Mouse (Mus musculus): ENCODE data around the gene Ethe1. TPM values are rescaled to one million over a fixed set of nuclear protein-coding genes. Genes with fewer than 3 reads are reported as not detected.

Ethe1 gene
- polyA plus RNA-seq, 1 experiment from 2014 or later: 21.9 TPM

DNA sequence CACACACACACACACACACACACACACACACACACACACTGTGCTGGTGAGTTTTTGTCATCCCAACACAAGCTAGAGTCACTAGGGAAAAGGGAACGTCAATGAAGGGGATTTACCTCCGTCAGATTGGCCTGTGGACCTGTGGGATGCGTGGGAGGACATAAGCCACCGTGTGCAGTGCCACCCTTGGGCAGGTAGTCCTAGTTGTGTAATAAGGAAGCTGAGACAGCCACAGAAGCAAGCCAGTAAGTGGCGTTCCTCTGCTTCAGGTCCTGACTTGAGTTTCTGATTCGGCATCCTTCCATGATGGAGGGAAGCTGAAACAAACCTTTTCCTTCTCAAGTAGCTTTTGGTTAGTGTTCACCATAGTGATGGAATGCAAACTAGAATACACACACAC is 57.1 kb downstream of the Ethe1 start:
- WGBS: 92% methylated on average over 6 of the region's 6 CpGs
- H3K4me2 ChIP-seq: no peak overlapping the region

DNA sequence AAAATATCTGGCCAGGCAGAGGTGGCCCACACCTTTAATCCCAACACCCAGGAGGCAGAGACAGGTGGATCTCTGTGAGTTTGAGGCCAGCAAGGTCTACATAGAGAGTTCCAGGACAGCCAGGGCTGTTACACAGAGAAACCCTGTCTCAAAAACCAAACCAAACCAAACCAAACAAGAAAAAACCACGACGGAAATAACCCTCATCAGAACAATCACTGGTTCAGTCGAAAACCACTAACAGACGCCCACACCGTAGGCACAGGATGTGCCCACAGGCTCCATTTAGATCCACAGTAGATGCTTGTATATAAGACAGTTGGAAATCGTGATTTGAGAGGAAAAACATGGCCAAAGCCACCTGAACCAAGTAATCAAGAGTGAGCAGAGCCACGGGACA is 57.7 kb downstream of the Ethe1 start:
- ATAC-seq (ENCODE audit: low read depth): no peak
- Histone ChIP-seq H3K27me3 (peaks cover 29% of the 10 kb centered on the region), H3K9me3 (no peaks in the 10 kb centered on the region), H3K4me2 (no peak overlapping the region), H3K4me1 (replicated peaks) (no peaks in the 10 kb centered on the region), H3K9ac (no peak overlapping the region), H3K27ac (replicated peaks) (no peak overlapping the region), H3K4me3 (no peak overlapping the region), H3K36me3 (no peaks in the 10 kb centered on the region)
- 76% methylated on average over 7 of the region's 7 CpGs for whole genome bisulfite sequencing

More for the DNA sequence above, 57.1 kb downstream of the Ethe1 start:
- Histone ChIP-seq H3K27ac (replicated peaks) (no peak overlapping the region), H3K36me3 (no peaks in the 10 kb centered on the region), H3K9ac (no peak overlapping the region), H3K4me3 (no peak overlapping the region), H3K27me3 (peaks cover 34% of the 10 kb centered on the region), H3K4me1 (replicated peaks) (no peaks in the 10 kb centered on the region), H3K9me3 (no peaks in the 10 kb centered on the region)
- no peak for ATAC-seq (ENCODE audit: low read depth)

DNA sequence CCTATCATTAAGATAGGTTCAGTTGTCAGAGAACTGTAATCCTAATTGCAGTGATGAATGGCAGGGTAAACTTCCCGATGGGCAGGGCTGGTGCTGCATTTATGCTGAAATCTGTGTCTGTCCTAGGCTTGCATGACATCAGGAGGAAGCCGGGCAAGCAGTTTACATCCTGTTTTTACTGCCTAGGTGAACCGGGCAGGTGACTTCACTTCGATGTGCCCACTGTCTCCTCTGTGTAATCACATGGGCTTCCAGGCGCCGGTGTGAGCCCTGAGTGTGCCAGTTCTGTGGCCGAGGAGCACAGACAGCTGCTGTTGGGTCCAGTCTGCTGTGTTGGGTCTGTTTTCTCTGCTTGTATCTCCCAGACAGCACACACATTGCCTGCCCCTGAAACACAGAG is 59.1 kb downstream of the Ethe1 start:
- ATAC-seq (ENCODE audit: low read depth): no peak
- Histone ChIP-seq H3K36me3 (no peaks in the 10 kb centered on the region), H3K4me2 (no peak overlapping the region), H3K27ac (replicated peaks) (no peak overlapping the region), H3K4me3 (no peak overlapping the region), H3K27me3 (peaks cover 16% of the 10 kb centered on the region), H3K4me1 (replicated peaks) (no peaks in the 10 kb centered on the region), H3K9ac (no peak overlapping the region), H3K9me3 (no peaks in the 10 kb centered on the region)
- WGBS: 82% methylated on average over 7 of the region's 7 CpGs

DNA sequence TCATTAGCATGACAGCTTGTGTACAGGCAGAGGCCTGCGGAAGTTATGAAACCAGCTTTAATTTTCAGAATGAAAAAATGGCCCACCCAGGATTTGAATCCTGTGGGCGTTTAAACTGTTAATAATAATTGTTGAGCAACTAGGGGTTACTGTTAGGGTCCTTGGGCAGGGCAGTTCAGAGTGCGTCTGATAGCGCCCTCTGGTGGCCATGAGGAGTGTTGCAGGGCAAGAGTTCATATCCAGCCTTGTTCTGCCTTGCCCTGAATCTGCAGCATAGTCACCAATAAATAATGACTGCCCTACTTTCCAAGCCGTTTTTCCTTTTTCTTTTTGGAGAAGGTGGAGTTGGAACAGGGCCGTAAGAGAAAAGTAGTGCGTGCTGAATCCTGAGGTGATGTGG is 66.3 kb downstream of the Ethe1 start:
- no peak overlapping the region for H3K4me2 ChIP-seq
- WGBS: 25% methylated on average over 7 of the region's 7 CpGs
- H3K9ac ChIP-seq: no peak overlapping the region
- H3K36me3 ChIP-seq: no peaks in the 10 kb centered on the region
- H3K4me3 ChIP-seq: no peak overlapping the region
- H3K4me1 ChIP-seq (replicated peaks): no peaks in the 10 kb centered on the region
- H3K9me3 ChIP-seq: no peaks in the 10 kb centered on the region
- no peak for ATAC-seq (ENCODE audit: low read depth)
- H3K27ac ChIP-seq (replicated peaks): no peak overlapping the region
- H3K27me3 ChIP-seq: no peaks in the 10 kb centered on the region

Other genes starting within 250 kb of the Ethe1 start
- gene Lypd5, start 238.3 kb upstream of the Ethe1 start, polyA plus RNA-seq (2015; fragmentation: Nextera tagmentation; extraction: Ambion mirVana): not detected in 2 replicates
- 2.1 and 2.2 TPM in 2 replicates for gene Kcnn4, start 217.3 kb upstream of the Ethe1 start, polyA plus RNA-seq (2015; fragmentation: Nextera tagmentation; extraction: Ambion mirVana)
- 36.2 and 37.7 TPM in 2 replicates for gene Smg9, start 187.9 kb upstream of the Ethe1 start, polyA plus RNA-seq (2015; fragmentation: Nextera tagmentation; extraction: Ambion mirVana)
- not detected in 2 replicates for gene Irgc1, start 135.2 kb upstream of the Ethe1 start, polyA plus RNA-seq (2015; fragmentation: Nextera tagmentation; extraction: Ambion mirVana)
- gene Plaur, start 125.1 kb upstream of the Ethe1 start, polyA plus RNA-seq (2015; fragmentation: Nextera tagmentation; extraction: Ambion mirVana): 1.3 and 2.2 TPM in 2 replicates
- gene Cadm4, start 105.5 kb upstream of the Ethe1 start, polyA plus RNA-seq (2015; fragmentation: Nextera tagmentation; extraction: Ambion mirVana): 56.3 and 71.3 TPM in 2 replicates
- 243 and 251 TPM in 2 replicates for gene Zfp428, start 80.5 kb upstream of the Ethe1 start, polyA plus RNA-seq (2015; fragmentation: Nextera tagmentation; extraction: Ambion mirVana)
- gene AC161166.1, start 75.1 kb upstream of the Ethe1 start, polyA plus RNA-seq (2015; fragmentation: Nextera tagmentation; extraction: Ambion mirVana): 1.1 and 1.5 TPM in 2 replicates
- 20.9 and 21.2 TPM in 2 replicates for gene Irgq, start 56.9 kb upstream of the Ethe1 start, polyA plus RNA-seq (2015; fragmentation: Nextera tagmentation; extraction: Ambion mirVana)
- not detected in 2 replicates for gene Pinlyp, start 41.4 kb upstream of the Ethe1 start, polyA plus RNA-seq (2015; fragmentation: Nextera tagmentation; extraction: Ambion mirVana)
- 66.3 and 79.2 TPM in 2 replicates for gene Xrcc1, start 41.3 kb upstream of the Ethe1 start, polyA plus RNA-seq (2015; fragmentation: Nextera tagmentation; extraction: Ambion mirVana)
- 7.7 and 8.4 TPM in 2 replicates for gene Zfp575, start 98 bp downstream of the Ethe1 start, polyA plus RNA-seq (2015; fragmentation: Nextera tagmentation; extraction: Ambion mirVana)
- gene Phldb3, start 23.2 kb downstream of the Ethe1 start, polyA plus RNA-seq (2015; fragmentation: Nextera tagmentation; extraction: Ambion mirVana): not detected in 2 replicates
- gene Lypd3, start 49.0 kb downstream of the Ethe1 start, polyA plus RNA-seq (2015; fragmentation: Nextera tagmentation; extraction: Ambion mirVana): 0.22 and 0.23 TPM in 2 replicates
- not detected in 2 replicates for gene Tex101, start 89.1 kb downstream of the Ethe1 start, polyA plus RNA-seq (2015; fragmentation: Nextera tagmentation; extraction: Ambion mirVana)
- not detected in 2 replicates for gene BC049730, start 121.7 kb downstream of the Ethe1 start, polyA plus RNA-seq (2015; fragmentation: Nextera tagmentation; extraction: Ambion mirVana)
- not detected in 2 replicates for gene Gm4763, start 139.4 kb downstream of the Ethe1 start, polyA plus RNA-seq (2015; fragmentation: Nextera tagmentation; extraction: Ambion mirVana)
- gene Cd177, start 172.8 kb downstream of the Ethe1 start, polyA plus RNA-seq (2015; fragmentation: Nextera tagmentation; extraction: Ambion mirVana): 0.21 and 0.33 TPM in 2 replicates
- gene Ceacam10, start 189.7 kb downstream of the Ethe1 start, polyA plus RNA-seq (2015; fragmentation: Nextera tagmentation; extraction: Ambion mirVana): 0.52 TPM in 1 of 2 replicates, not detected in the other